Mouse (Mus musculus) bone marrow macrophage, adult 2 months (primary cell): ENCODE measurements around the gene Max. TPM values are rescaled to one million over a fixed set of nuclear protein-coding genes. Genes with fewer than 3 reads are reported as not detected.

Source experiments
- H3K27ac ChIP-seq: 2 replicates; pipeline ENCODE4 v1.5.1; 2012; ENCODE audit warnings: low read depth, low read length; ENCODE audit not compliant: insufficient read depth
- H3K4me1 ChIP-seq: 2 replicates; pipeline ENCODE4 v1.6.1; 2012; ENCODE audit warnings: low read length; ENCODE audit not compliant: control insufficient read depth, insufficient read depth
- H3K4me3 ChIP-seq: 2 replicates; pipeline ENCODE4 v1.5.1; 2012; ENCODE audit warnings: mild to moderate bottlenecking, low read length, moderate library complexity; ENCODE audit not compliant: insufficient read depth
- CTCF ChIP-seq: IDR thresholded peaks from 2 replicates; pipeline ENCODE4 v1.5.1; 2012; ENCODE audit warnings: low read depth, mild to moderate bottlenecking, low read length, moderate library complexity
- POLR2A ChIP-seq: IDR thresholded peaks from 2 replicates; pipeline ENCODE4 v1.6.1; 2012; ENCODE audit warnings: mild to moderate bottlenecking, low read depth, low read length, borderline replicate concordance
- polyA plus RNA-seq: library from polyadenylated mRNA; stranded (reverse); fragments of >200 nt; gene quantifications from 2 replicates; pipeline ENCODE4 v1.2.4, GENCODE M21; 2012; ENCODE audit not compliant: missing spikeins, insufficient read depth, insufficient read length

The Max gene
- polyA plus RNA-seq, 1 experiment: 108 TPM

GRCm38 (mm10) chr12:76943046-76943445 is 19.0 kb downstream of the Max start:
- peaks cover 37% of the 10 kb centered on the region for H3K4me1 ChIP-seq

GRCm38 (mm10) chr12:76942476-76942875 is 19.5 kb downstream of the Max start:
- TF ChIP-seq CTCF (no peak), POLR2A (no peak)
- Histone ChIP-seq H3K4me1 (peaks cover 35% of the 10 kb centered on the region), H3K4me3 (no peak overlapping the region), H3K27ac (peak overlapping the region; percentile 97)

More at GRCm38 (mm10) chr12:76943046-76943445, 19.0 kb downstream of the Max start:
- Histone ChIP-seq H3K4me3 (no peak overlapping the region), H3K27ac (peak overlapping the region; percentile 97)
- TF ChIP-seq POLR2A (no peak), CTCF (no peak)

GRCm38 (mm10) chr12:76941524-76941923 is 20.5 kb downstream of the Max start:
- peaks cover 35% of the 10 kb centered on the region for H3K4me1 ChIP-seq
- no peak for TF ChIP-seq POLR2A
- no peak overlapping the region for H3K4me3 ChIP-seq
- peak overlapping the region; percentile 97; the same call in 1 of the 2 replicates for H3K27ac ChIP-seq

- peaks cover 15% of the 10 kb centered on the region for H3K4me1 ChIP-seq
- H3K27ac ChIP-seq: no peak overlapping the region
- TF ChIP-seq POLR2A: no peak
- no peak for TF ChIP-seq CTCF
- H3K4me3 ChIP-seq: no peak overlapping the region
These were observed 24.0 kb downstream of the Max start for GRCm38 (mm10) chr12:76938013-76938412.

GRCm38 (mm10) chr12:76936211-76936610 is 25.8 kb downstream of the Max start:
- no peak overlapping the region for H3K4me3 ChIP-seq
- H3K4me1 ChIP-seq: no peaks in the 10 kb centered on the region
- TF ChIP-seq CTCF (no peak), POLR2A (no peak)
- H3K27ac ChIP-seq: no peak overlapping the region

- TF ChIP-seq POLR2A: no peak
- no peak for TF ChIP-seq CTCF
- Histone ChIP-seq H3K27ac (no peak overlapping the region), H3K4me3 (no peak overlapping the region), H3K4me1 (no peaks in the 10 kb centered on the region)
These were observed 27.6 kb downstream of the Max start for GRCm38 (mm10) chr12:76934438-76934837.

GRCm38 (mm10) chr12:76932688-76933060 is 29.3 kb downstream of the Max start:
- TF ChIP-seq POLR2A (no peak), CTCF (no peak)

GRCm38 (mm10) chr12:76931739-76932687 is 30.0 kb downstream of the Max start:
- H3K27ac ChIP-seq: no peak overlapping the region
- TF ChIP-seq CTCF (no peak), POLR2A (no peak)
- H3K4me1 ChIP-seq: no peaks in the 10 kb centered on the region
- H3K4me3 ChIP-seq: no peak overlapping the region

More at GRCm38 (mm10) chr12:76932688-76933060, 29.3 kb downstream of the Max start:
- H3K27ac ChIP-seq: no peak overlapping the region
- H3K4me1 ChIP-seq: no peaks in the 10 kb centered on the region
- no peak overlapping the region for H3K4me3 ChIP-seq

GRCm38 (mm10) chr12:76930177-76930576 is 31.8 kb downstream of the Max start:
- no peak overlapping the region for H3K4me3 ChIP-seq
- H3K27ac ChIP-seq: no peak overlapping the region
- TF ChIP-seq POLR2A (no peak), CTCF (no peak)
- H3K4me1 ChIP-seq: no peaks in the 10 kb centered on the region

GRCm38 (mm10) chr12:76927539-76927938 is 34.5 kb downstream of the Max start:
- no peaks in the 10 kb centered on the region for H3K4me1 ChIP-seq
- no peak overlapping the region for H3K4me3 ChIP-seq
- no peak overlapping the region for H3K27ac ChIP-seq
- no peak for TF ChIP-seq CTCF
- no peak for TF ChIP-seq POLR2A
